Mouse (Mus musculus) left cerebral cortex, adult 9 months (tissue): ENCODE measurements around the gene Acvr2b.

Experiments used
- DNase-seq, 2 experiments: peaks; one replicate each; pipeline ENCODE4 v3.0.0; 2022; ENCODE audit warnings: low spot score in 2 of 2

Gene Acvr2b

GRCm38 (mm10) chr9:119408898-119409664, 7.2 kb downstream of the Acvr2b start:
- peak in 1 of 2 experiments; percentile 37 for DNase-seq

GRCm38 (mm10) chr9:119409864-119410263, 7.9 kb downstream of the Acvr2b start:
- DNase-seq, result no peak

GRCm38 (mm10) chr9:119418025-119418424, 16.1 kb downstream of the Acvr2b start:
- no peak for DNase-seq

DNA sequence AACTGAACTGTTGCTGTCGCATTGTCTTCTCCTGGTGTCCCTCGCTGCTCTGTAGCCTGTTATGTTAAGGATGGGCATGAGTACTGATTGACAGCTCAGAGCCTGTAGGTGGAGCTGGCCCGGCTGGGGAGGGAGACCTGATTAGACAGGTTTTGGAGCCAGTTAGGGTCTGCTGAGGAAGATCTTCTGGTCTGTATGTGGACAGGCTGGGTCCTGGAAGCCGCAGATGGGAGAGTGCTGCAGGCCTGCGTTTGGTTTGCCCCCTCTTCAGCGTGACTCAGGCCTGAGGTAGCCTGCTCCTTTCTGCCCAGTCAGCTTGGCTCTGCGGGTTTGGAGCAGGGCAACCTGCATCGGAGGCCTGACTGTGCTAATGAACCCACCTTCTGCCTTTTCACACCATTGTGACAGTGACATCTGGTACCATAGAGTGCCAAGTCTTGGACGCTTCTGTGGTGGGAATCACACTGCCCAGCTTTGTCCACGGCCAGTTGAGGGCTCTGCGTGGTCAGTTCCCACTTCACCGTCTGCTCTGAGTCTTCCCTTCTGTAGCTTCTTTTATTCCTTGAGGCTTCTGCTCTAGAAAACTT, 18.0 kb downstream of the Acvr2b start:
- no peak for DNase-seq

- no peak for DNase-seq
These were observed 23.5 kb downstream of the Acvr2b start for GRCm38 (mm10) chr9:119425217-119425975.

GRCm38 (mm10) chr9:119425976-119426415, 24.1 kb downstream of the Acvr2b start:
- DNase-seq, result no peak

GRCm38 (mm10) chr9:119426483-119426882, 24.6 kb downstream of the Acvr2b start:
- no peak for DNase-seq

DNA sequence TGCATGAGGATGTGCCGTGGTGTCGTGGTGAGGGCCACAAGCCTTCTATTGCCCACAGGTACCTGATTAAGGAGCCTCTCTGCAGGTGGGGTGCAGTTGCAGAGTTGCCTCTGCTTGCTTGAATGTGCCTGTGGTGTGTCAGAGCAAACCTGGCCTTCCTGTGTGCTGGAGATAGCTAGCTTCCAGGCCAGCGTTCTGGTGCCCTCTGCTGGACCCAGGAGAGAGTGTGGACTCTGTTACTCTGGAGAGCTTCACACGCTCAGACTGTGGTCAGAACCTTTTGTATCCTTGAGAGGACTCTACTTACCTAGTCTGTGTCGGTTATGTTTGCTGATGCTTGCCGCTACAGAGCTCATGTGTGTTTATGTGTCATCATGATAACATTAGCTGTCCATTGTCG, 28.4 kb downstream of the Acvr2b start:
- DNase-seq, result peak in 1 of 2 experiments; percentile 83

- DNase-seq, result no peak
These were observed 33.9 kb downstream of the Acvr2b start for GRCm38 (mm10) chr9:119435855-119436254.

DNA sequence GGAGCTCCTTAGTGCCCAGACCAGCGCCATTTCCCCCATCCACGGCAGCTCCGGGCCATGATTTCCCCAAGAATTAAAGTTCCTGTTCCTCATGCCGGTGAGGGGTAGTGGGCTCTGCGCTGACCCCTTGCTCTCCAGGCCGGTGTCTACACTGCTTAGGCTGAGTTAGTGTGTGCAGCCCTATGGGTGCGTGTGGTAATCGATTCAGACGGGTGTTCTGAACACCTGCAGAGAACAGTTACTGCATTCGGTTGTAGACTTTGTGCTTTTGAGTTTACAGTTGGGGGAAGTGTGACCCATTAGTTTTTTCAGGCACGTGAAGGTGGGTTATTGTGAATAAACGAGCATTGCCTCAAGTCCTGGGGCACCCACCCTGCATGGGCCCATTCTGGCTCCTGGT, 36.1 kb downstream of the Acvr2b start:
- DNase-seq, result no peak

GRCm38 (mm10) chr9:119438498-119439000, 36.6 kb downstream of the Acvr2b start:
- DNase-seq, result no peak

- peak; percentile 92 to 98 for DNase-seq
These were observed 43.0 kb downstream of the Acvr2b start, which contains the start of gene Exog for GRCm38 (mm10) chr9:119444738-119445429. Gene Exog, plus strand, starts transcription at chr9:119444943.

DNA sequence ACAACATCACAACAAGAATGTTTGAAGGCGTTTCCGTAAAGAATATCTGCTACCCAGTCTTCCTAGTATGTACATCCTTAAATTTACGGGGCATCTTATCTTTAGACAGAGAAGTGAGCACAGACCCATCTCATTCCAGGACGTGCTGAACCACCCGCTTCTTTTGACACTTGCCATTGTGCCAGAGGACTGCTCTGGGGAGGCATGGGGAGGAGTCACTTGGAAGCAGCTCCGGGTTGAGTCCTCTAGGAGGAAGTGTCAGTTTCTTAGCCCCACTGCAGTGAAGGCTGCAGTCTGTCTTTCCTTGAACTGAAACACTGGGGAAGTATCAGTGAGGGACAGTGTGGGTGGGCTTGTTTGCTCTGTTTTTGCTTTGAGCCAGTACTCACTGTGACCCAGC, 43.8 kb downstream of the Acvr2b start:
- DNase-seq, result no peak

GRCm38 (mm10) chr9:119455967-119456366, 54.0 kb downstream of the Acvr2b start:
- no peak for DNase-seq

- no peak for DNase-seq
These were observed 55.2 kb downstream of the Acvr2b start for GRCm38 (mm10) chr9:119457122-119457521.

GRCm38 (mm10) chr9:119460410-119460809, 58.5 kb downstream of the Acvr2b start:
- DNase-seq, result peak in 1 of 2 experiments; percentile 79

GRCm38 (mm10) chr9:119465056-119465455, 63.1 kb downstream of the Acvr2b start:
- DNase-seq, result no peak

- no peak for DNase-seq
These were observed 63.7 kb downstream of the Acvr2b start for GRCm38 (mm10) chr9:119465595-119465994.

GRCm38 (mm10) chr9:119469691-119470353, 67.9 kb downstream of the Acvr2b start:
- DNase-seq, result no peak

- DNase-seq, result no peak
These were observed 70.5 kb downstream of the Acvr2b start for GRCm38 (mm10) chr9:119472412-119472918.

- DNase-seq, result no peak
These were observed 71.1 kb downstream of the Acvr2b start for GRCm38 (mm10) chr9:119473011-119473410.
